Mouse (Mus musculus) adrenal gland, postnatal 4 days (tissue): ENCODE data around the gene Pgap3. TPM values are rescaled to one million over a fixed set of nuclear protein-coding genes. Genes with fewer than 3 reads are reported as not detected.
A peak's percentile ranks its signal among the peaks of the same experiment; 100 is the strongest.

Experiments used
- DNase-seq, 2 experiments: peaks; one replicate each; pipeline ENCODE4 v3.0.0; 2021 to 2022; ENCODE audit warnings: low spot score in 2 of 2, mixed read lengths in 2 of 2
- long read RNA-seq, 2 experiments: library from polyadenylated mRNA; stranded (forward); transcript quantifications; one replicate each; pipeline ENCODE4 v2.0.0; 2021
- total RNA-seq, 2 experiments: library from RNA; stranded (reverse); gene quantifications; 2 replicates each; pipeline ENCODE4 v1.2.3; 2021

Pgap3 gene
- total RNA-seq = 10 to 100 TPM in 1 of 2 experiments, 1 to 10 TPM in 1; 9.7 to 11.0 TPM
- long read RNA-seq, experiment 1, transcript Pgap3-202 (8 exons, 2,419 nt) = major isoform, 6 of 7 reads
- long read RNA-seq, experiment 1, partial matches to known transcripts = 0 of 7 reads
- long read RNA-seq, experiment 1, other reads (novel, unspliced or antisense) = 1 of 7 reads
- long read RNA-seq, experiment 2, transcript Pgap3-202 (8 exons, 2,419 nt) = major isoform, 5 of 11 reads
- long read RNA-seq, experiment 2, partial matches to known transcripts = 0 of 11 reads
- long read RNA-seq, experiment 2, other reads (novel, unspliced or antisense) = 5 of 11 reads

- peak; percentile 55 to 78 for DNase-seq
These were observed at the start of gene Pgap3 for GRCm38 (mm10) chr11:98400161-98400726. Pgap3 (minus strand) TSS chr11:98400490.

- no peak for DNase-seq
These were observed 49.1 kb upstream of the Pgap3 start for GRCm38 (mm10) chr11:98449419-98449818.

GRCm38 (mm10) chr11:98448191-98448790 is 48.0 kb upstream of the Pgap3 start:
- no peak for DNase-seq

GRCm38 (mm10) chr11:98447475-98447834 is 47.2 kb upstream of the Pgap3 start:
- DNase-seq = no peak

GRCm38 (mm10) chr11:98446562-98447474 is 46.5 kb upstream of the Pgap3 start:
- DNase-seq = no peak

- DNase-seq = no peak
These were observed 45.9 kb upstream of the Pgap3 start, which contains the start of gene Grb7 for GRCm38 (mm10) chr11:98446213-98446561. Grb7 (plus strand) TSS chr11:98446394.

GRCm38 (mm10) chr11:98445679-98446078 is 45.4 kb upstream of the Pgap3 start:
- DNase-seq = no peak

- DNase-seq = no peak
These were observed 44.9 kb upstream of the Pgap3 start for GRCm38 (mm10) chr11:98445238-98445637.

- DNase-seq = no peak
These were observed 43.4 kb upstream of the Pgap3 start for GRCm38 (mm10) chr11:98443688-98444087.

- DNase-seq = peak; percentile 92 to 98
These were observed 38.3 kb upstream of the Pgap3 start, which contains the start of gene Mien1 for GRCm38 (mm10) chr11:98438331-98439158. Mien1 (minus strand) TSS chr11:98438991.

GRCm38 (mm10) chr11:98437441-98437840 is 37.2 kb upstream of the Pgap3 start:
- DNase-seq = no peak

- no peak for DNase-seq
These were observed 35.4 kb upstream of the Pgap3 start for GRCm38 (mm10) chr11:98435723-98436122.

GRCm38 (mm10) chr11:98431743-98432502 is 31.6 kb upstream of the Pgap3 start:
- no peak for DNase-seq

GRCm38 (mm10) chr11:98428436-98428835 is 28.1 kb upstream of the Pgap3 start:
- DNase-seq = no peak

GRCm38 (mm10) chr11:98426592-98426991 is 26.3 kb upstream of the Pgap3 start:
- no peak for DNase-seq

- no peak for DNase-seq
These were observed 18.8 kb upstream of the Pgap3 start for GRCm38 (mm10) chr11:98418939-98419547.

- DNase-seq = no peak
These were observed 18.0 kb upstream of the Pgap3 start for GRCm38 (mm10) chr11:98418273-98418672.

GRCm38 (mm10) chr11:98417074-98417473 is 16.8 kb upstream of the Pgap3 start:
- no peak for DNase-seq

- no peak for DNase-seq
These were observed 13.9 kb upstream of the Pgap3 start for GRCm38 (mm10) chr11:98414162-98414561.
